Mouse (Mus musculus) liver, embryonic 14.5 days (tissue): Measurements from ENCODE around the gene Gas1.

Experiments used
- CTCF ChIP-seq: IDR thresholded peaks from 2 replicates; pipeline ENCODE4 v1.5.1; 2016; ENCODE audit warnings: antibody characterized with exemption, low read depth, control low read depth
- EP300 ChIP-seq: IDR thresholded peaks from 2 replicates; pipeline ENCODE4 v1.6.1; 2016; ENCODE audit warnings: antibody characterized with exemption, low read depth

- TF ChIP-seq EP300: no peak
- TF ChIP-seq CTCF: no peak
Measured at GRCm38 (mm10) chr13:60147857-60148181, 29.3 kb downstream of the Gas1 start.
